Mouse (Mus musculus) spleen, adult 2 months (tissue): ENCODE results near the gene Prkg1.

Experiments
- CTCF ChIP-seq: fragments of 200-500 bp; IDR thresholded peaks from 2 replicates; pipeline ENCODE4 v1.5.1; 2011; ENCODE audit warnings: mild to moderate bottlenecking, inconsistent platforms; ENCODE audit not compliant: insufficient read depth, insufficient read length, insufficient replicate concordance; ENCODE audit errors: extremely low read depth
- POLR2A ChIP-seq: fragments of 200-500 bp; IDR thresholded peaks from 2 replicates; pipeline ENCODE4 v1.6.1; 2011; ENCODE audit warnings: low read depth, low read length, inconsistent platforms

DNA sequence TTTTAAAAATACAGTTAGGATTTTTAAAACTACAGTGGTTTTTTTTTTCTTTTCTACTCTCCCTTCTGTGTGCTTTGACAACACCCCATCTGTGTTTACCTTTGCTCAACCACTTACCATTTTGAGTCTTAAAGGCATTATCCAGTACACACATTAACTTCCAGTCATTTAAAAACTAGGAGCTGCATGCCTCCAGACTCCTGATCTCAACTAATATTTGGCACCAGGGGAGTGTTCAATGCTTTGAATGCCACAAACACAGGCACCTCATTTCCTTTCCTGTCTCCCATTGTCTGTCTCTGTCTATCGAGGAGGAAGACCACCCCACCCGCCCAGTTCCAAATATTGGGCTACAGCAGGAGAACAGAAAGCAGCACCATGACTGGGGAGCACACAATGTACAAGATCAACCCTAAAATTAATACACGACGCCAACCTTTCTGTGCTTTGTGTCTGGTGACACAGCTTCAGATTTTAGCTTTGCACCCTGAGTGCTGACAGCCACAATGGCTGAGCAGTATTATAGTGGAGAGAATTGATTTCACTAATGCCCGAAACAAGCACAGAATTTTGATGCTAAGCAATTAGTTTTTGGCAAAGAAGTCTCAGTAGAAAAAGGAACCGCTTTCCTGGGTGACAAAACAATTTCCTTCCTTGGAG lies 576.1 kb downstream of the Prkg1 start:
- TF ChIP-seq CTCF (no peak), POLR2A (no peak)
